Mouse (Mus musculus) embryonic facial prominence, embryonic 15.5 days (tissue): ENCODE results near the gene Spock1. TPM values are rescaled to one million over a fixed set of nuclear protein-coding genes. Genes with fewer than 3 reads are reported as not detected.

ENCODE experiments used
- ATAC-seq: fragments of 200-750 bp; cut with Nextera tagmentation; 2 replicates; pipeline ENCODE4 v1.8.0; 2017; ENCODE audit warnings: low read depth, moderate TSS enrichment; ENCODE audit not compliant: insufficient number of reproducible peaks, low FRiP score, low TSS enrichment
- H3K27ac ChIP-seq: fragments of 300-500 bp; sonication (generic); replicated peaks from 2 replicates; pipeline ENCODE4 v1.5.1; 2015; ENCODE audit warnings: mild to moderate bottlenecking, inconsistent platforms
- H3K27me3 ChIP-seq: fragments of 300-500 bp; sonication (generic); 2 replicates; pipeline ENCODE4 v1.6.1; 2015; ENCODE audit warnings: inconsistent platforms
- H3K36me3 ChIP-seq: fragments of 300-500 bp; sonication (generic); 2 replicates; pipeline ENCODE4 v1.6.1; 2015; ENCODE audit warnings: mild to moderate bottlenecking, inconsistent platforms
- H3K4me1 ChIP-seq: fragments of 300-500 bp; sonication (generic); 2 replicates; pipeline ENCODE4 v1.6.1; 2015; ENCODE audit warnings: inconsistent platforms
- H3K4me2 ChIP-seq: fragments of 300-500 bp; sonication (generic); replicated peaks from 2 replicates; pipeline ENCODE4 v1.6.1; 2015; ENCODE audit warnings: mild to moderate bottlenecking, inconsistent platforms
- H3K4me3 ChIP-seq: fragments of 300-500 bp; sonication (generic); replicated peaks from 2 replicates; pipeline ENCODE4 v1.5.1; 2015; ENCODE audit warnings: mild to moderate bottlenecking, inconsistent platforms
- H3K9ac ChIP-seq: fragments of 300-500 bp; sonication (generic); 2 replicates; pipeline ENCODE4 v1.6.1; 2015; ENCODE audit warnings: inconsistent platforms
- H3K9me3 ChIP-seq: fragments of 300-500 bp; sonication (generic); replicated peaks from 2 replicates; pipeline ENCODE4 v1.6.1; 2016; ENCODE audit warnings: inconsistent platforms
- WGBS: fragments of 180-500 bp; shearing (Covaris S2); methylation state at CpG from one replicate; pipeline ENCODE4 v1.1.7; 2015; 5-methylcytosine and 5-hydroxymethylcytosine counted together
- polyA plus RNA-seq: library from polyadenylated mRNA; unstranded; fragments of >200 nt; fragmentation: Nextera tagmentation; extraction: Ambion mirVana; gene quantifications from 2 replicates; pipeline ENCODE4 v1.2.1, GENCODE M21; 2015

The Spock1 gene
- polyA plus RNA-seq, 1 experiment from 2014 or later: 14.4 TPM

- peaks cover 7% of the 10 kb centered on the region; the same call in 1 of the 2 replicates for H3K4me1 ChIP-seq
- no peaks in the 10 kb centered on the region for H3K9me3 ChIP-seq
- H3K27ac ChIP-seq: no peak overlapping the region
- H3K4me3 ChIP-seq: no peak overlapping the region
- WGBS: 91% methylated on average over 4 of the region's 4 CpGs
- ATAC-seq: no peak
- no peaks in the 10 kb centered on the region for H3K27me3 ChIP-seq
- H3K4me2 ChIP-seq: no peak overlapping the region
- no peak overlapping the region for H3K9ac ChIP-seq
- H3K36me3 ChIP-seq: no peaks in the 10 kb centered on the region
Observed at GRCm38 (mm10) chr13:57433848-57434247, 474.3 kb downstream of the Spock1 start.

- Histone ChIP-seq H3K4me2 (no peak overlapping the region), H3K27ac (no peak overlapping the region), H3K36me3 (no peaks in the 10 kb centered on the region), H3K4me3 (no peak overlapping the region), H3K9me3 (no peaks in the 10 kb centered on the region), H3K27me3 (no peaks in the 10 kb centered on the region), H3K4me1 (peaks cover 7% of the 10 kb centered on the region; the same call in 1 of the 2 replicates), H3K9ac (no peak overlapping the region)
- no peak for ATAC-seq
- WGBS: 90% methylated on average over 4 of the region's 4 CpGs
Observed at GRCm38 (mm10) chr13:57431815-57432214, 476.3 kb downstream of the Spock1 start.

GRCm38 (mm10) chr13:57428840-57429239, 479.3 kb downstream of the Spock1 start:
- no peak overlapping the region for H3K4me3 ChIP-seq
- peaks cover 3% of the 10 kb centered on the region; the same call in 1 of the 2 replicates for H3K4me1 ChIP-seq
- 60% methylated on average over 14 of the region's 14 CpGs for WGBS
- no peaks in the 10 kb centered on the region for H3K36me3 ChIP-seq
- H3K9ac ChIP-seq: no peak overlapping the region
- no peak overlapping the region for H3K27ac ChIP-seq
- H3K27me3 ChIP-seq: no peaks in the 10 kb centered on the region
- no peak for ATAC-seq
- no peaks in the 10 kb centered on the region for H3K9me3 ChIP-seq
- no peak overlapping the region for H3K4me2 ChIP-seq

DNA sequence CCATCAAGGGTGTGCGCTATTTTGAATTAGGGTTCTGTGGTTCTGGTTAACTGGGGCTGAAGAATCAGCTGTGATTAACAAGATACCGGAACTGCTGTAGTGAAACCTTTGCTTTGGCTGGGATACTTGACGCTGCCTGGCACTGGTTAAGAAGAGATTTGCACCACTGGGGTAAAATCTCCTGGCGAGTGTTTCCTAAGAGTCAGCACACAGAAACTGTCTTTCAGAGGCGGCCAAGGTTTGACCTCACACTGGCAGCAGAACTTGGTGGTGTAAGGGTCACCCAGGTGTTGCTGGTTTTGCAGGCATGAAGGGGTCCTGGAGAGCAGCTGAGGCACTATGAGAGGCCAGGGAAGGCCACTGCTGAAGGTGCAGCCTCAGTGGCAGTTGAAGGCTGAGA, 489.4 kb downstream of the Spock1 start:
- ATAC-seq: no peak
- no peak overlapping the region for H3K27ac ChIP-seq
- WGBS: 86% methylated on average over 5 of the region's 5 CpGs
- H3K4me3 ChIP-seq: no peak overlapping the region
- H3K9ac ChIP-seq: no peak overlapping the region
- H3K27me3 ChIP-seq: no peaks in the 10 kb centered on the region
- H3K9me3 ChIP-seq: 0 out of 2 replicates have a peak, but pooled peaks cover 3% of the 10 kb centered on the region
- H3K4me2 ChIP-seq: no peak overlapping the region
- H3K36me3 ChIP-seq: no peaks in the 10 kb centered on the region
- no peaks in the 10 kb centered on the region for H3K4me1 ChIP-seq

GRCm38 (mm10) chr13:57414716-57415115, 493.4 kb downstream of the Spock1 start:
- no peak overlapping the region for H3K4me3 ChIP-seq
- no peak for ATAC-seq
- no peaks in the 10 kb centered on the region for H3K36me3 ChIP-seq
- H3K9me3 ChIP-seq: 0 out of 2 replicates have a peak, but pooled peaks cover 3% of the 10 kb centered on the region
- no peak overlapping the region for H3K4me2 ChIP-seq
- H3K9ac ChIP-seq: no peak overlapping the region
- H3K27me3 ChIP-seq: no peaks in the 10 kb centered on the region
- 97% methylated on average over 1 of the region's 1 CpGs for WGBS
- no peak overlapping the region for H3K27ac ChIP-seq
- H3K4me1 ChIP-seq: no peaks in the 10 kb centered on the region

- H3K27me3 ChIP-seq: no peaks in the 10 kb centered on the region
Observed at GRCm38 (mm10) chr13:57407666-57408065, 500.5 kb downstream of the Spock1 start.

DNA sequence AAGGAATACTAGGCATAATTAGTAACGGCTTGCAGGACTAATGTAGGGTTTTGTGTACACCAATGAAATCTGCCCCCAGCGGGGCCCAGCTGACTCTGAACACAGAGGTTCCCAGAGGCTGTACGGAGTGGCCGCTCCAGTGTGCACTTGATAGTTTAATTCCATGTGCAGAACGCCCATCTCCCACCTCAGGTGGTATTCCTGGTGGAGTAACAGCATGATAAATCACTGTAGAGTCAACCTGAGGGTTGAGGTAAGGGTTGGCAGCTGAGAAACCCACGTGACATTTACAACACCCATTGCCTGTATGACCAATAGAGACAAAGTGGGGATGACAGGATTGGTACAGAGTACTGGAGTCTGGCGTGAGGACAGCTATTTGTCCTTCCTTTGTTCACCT, 505.7 kb downstream of the Spock1 start:
- WGBS: 82% methylated on average over 7 of the region's 7 CpGs
- H3K36me3 ChIP-seq: no peaks in the 10 kb centered on the region
- no peaks in the 10 kb centered on the region for H3K9me3 ChIP-seq
- no peak overlapping the region for H3K9ac ChIP-seq
- H3K4me3 ChIP-seq: no peak overlapping the region
- no peak overlapping the region for H3K27ac ChIP-seq
- ATAC-seq: no peak
- no peaks in the 10 kb centered on the region for H3K27me3 ChIP-seq
- H3K4me2 ChIP-seq: no peak overlapping the region
- no peaks in the 10 kb centered on the region for H3K4me1 ChIP-seq

More at GRCm38 (mm10) chr13:57407666-57408065, 500.5 kb downstream of the Spock1 start:
- WGBS: 79% methylated on average over 4 of the region's 4 CpGs
- Histone ChIP-seq H3K27ac (no peak overlapping the region), H3K9me3 (no peaks in the 10 kb centered on the region), H3K9ac (no peak overlapping the region), H3K4me1 (no peaks in the 10 kb centered on the region), H3K36me3 (no peaks in the 10 kb centered on the region), H3K4me3 (no peak overlapping the region), H3K4me2 (no peak overlapping the region)
- ATAC-seq: no peak

DNA sequence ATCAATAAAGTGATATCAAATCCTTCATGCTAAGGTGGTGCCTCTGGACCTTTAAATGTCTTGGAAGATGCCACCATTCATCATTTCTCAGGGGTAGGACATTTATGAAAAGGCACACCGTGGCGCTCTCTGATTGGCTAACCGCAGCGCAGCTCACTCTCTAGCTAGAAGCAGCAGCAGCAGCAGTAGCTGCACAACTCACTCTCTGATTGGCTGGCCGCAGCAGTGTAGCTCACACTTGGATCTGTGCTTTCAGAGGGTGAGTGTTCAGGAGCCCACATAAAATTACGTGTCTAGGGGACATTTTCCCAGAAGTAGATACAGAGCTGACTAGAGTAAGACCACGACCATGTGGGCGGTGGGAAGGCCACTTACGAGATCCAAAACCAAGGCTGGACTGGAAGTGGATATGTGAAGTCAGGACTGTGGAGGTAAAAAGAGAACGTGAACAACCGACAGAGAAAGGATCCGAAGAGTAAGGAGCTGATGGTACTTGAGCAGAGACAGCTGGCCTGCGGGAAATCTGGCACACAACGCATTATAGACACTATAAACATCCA, 535.9 kb downstream of the Spock1 start:
- Histone ChIP-seq H3K27me3 (no peaks in the 10 kb centered on the region), H3K4me3 (no peak overlapping the region), H3K4me1 (no peaks in the 10 kb centered on the region; the same call in 1 of the 2 replicates), H3K4me2 (no peak overlapping the region), H3K36me3 (no peaks in the 10 kb centered on the region), H3K9ac (no peak overlapping the region), H3K27ac (no peak overlapping the region), H3K9me3 (no peaks in the 10 kb centered on the region)
- no peak for ATAC-seq
- WGBS: 88% methylated on average over 14 of the region's 14 CpGs

Other genes with a start within 250 kb of the Spock1 start
- gene Klhl3, start 205.3 kb upstream of the Spock1 start, polyA plus RNA-seq: 3.6 and 3.8 TPM in 2 replicates
- 32.8 and 33.5 TPM in 2 replicates for gene Hnrnpa0, start 220.2 kb upstream of the Spock1 start, polyA plus RNA-seq
- gene Idnk, start 249.3 kb upstream of the Spock1 start, polyA plus RNA-seq: 32.6 and 36.3 TPM in 2 replicates